Mouse (Mus musculus): ENCODE results near the gene B4galt4. TPM values are rescaled to one million over a fixed set of nuclear protein-coding genes. Genes with fewer than 3 reads are reported as not detected.
"Not testable (repeated sequence)": the region's sequence is repeated elsewhere in the genome, so short reads cannot be mapped to it uniquely, and the experiment has no call there.

The B4galt4 gene
- polyA plus RNA-seq, 1 experiment from 2014 or later: 20.7 TPM

- 94% methylated on average over 7 of the region's 7 CpGs for WGBS
- H3K36me3 ChIP-seq: no peaks in the 10 kb centered on the region
- H3K27ac ChIP-seq: no peak overlapping the region
- H3K4me3 ChIP-seq: no peak overlapping the region
- H3K4me2 ChIP-seq (replicated peaks): no peak overlapping the region
- no peak overlapping the region for H3K9ac ChIP-seq
- ATAC-seq (ENCODE audit: low FRiP score, low read depth): no peak
- H3K4me1 ChIP-seq: no peaks in the 10 kb centered on the region
- no peaks in the 10 kb centered on the region for H3K27me3 ChIP-seq (replicated peaks)
- no peaks in the 10 kb centered on the region for H3K9me3 ChIP-seq
Measured at GRCm38 (mm10) chr16:38780960-38781572, 39.0 kb downstream of the B4galt4 start.

GRCm38 (mm10) chr16:38781946-38782345 is 39.9 kb downstream of the B4galt4 start:
- Histone ChIP-seq H3K27ac (no peak overlapping the region), H3K4me3 (no peak overlapping the region), H3K9ac (no peak overlapping the region), H3K4me1 (no peaks in the 10 kb centered on the region), H3K4me2 (replicated peaks) (no peak overlapping the region), H3K9me3 (no peaks in the 10 kb centered on the region), H3K36me3 (no peaks in the 10 kb centered on the region), H3K27me3 (replicated peaks) (no peaks in the 10 kb centered on the region)
- no peak for ATAC-seq (ENCODE audit: low FRiP score, low read depth)
- 78% methylated on average over 2 of the region's 2 CpGs for WGBS

GRCm38 (mm10) chr16:38782524-38783067 is 40.5 kb downstream of the B4galt4 start:
- no peaks in the 10 kb centered on the region for H3K9me3 ChIP-seq
- H3K4me1 ChIP-seq: no peaks in the 10 kb centered on the region
- no peaks in the 10 kb centered on the region for H3K27me3 ChIP-seq (replicated peaks)
- no peak for ATAC-seq (ENCODE audit: low FRiP score, low read depth)
- 66% methylated on average over 2 of the region's 2 CpGs for WGBS
- no peak overlapping the region for H3K9ac ChIP-seq
- H3K4me2 ChIP-seq (replicated peaks): no peak overlapping the region
- H3K4me3 ChIP-seq: no peak overlapping the region
- no peaks in the 10 kb centered on the region for H3K36me3 ChIP-seq
- H3K27ac ChIP-seq: no peak overlapping the region

- Histone ChIP-seq H3K36me3 (no peaks in the 10 kb centered on the region), H3K9ac (no peak overlapping the region), H3K4me3 (no peak overlapping the region), H3K4me2 (replicated peaks) (no peak overlapping the region), H3K27me3 (replicated peaks) (no peaks in the 10 kb centered on the region), H3K9me3 (no peaks in the 10 kb centered on the region), H3K27ac (no peak overlapping the region), H3K4me1 (no peaks in the 10 kb centered on the region)
- no peak for ATAC-seq (ENCODE audit: low FRiP score, low read depth)
- 88% methylated on average over 7 of the region's 7 CpGs for WGBS
Measured at GRCm38 (mm10) chr16:38785301-38785700, 43.2 kb downstream of the B4galt4 start.

DNA sequence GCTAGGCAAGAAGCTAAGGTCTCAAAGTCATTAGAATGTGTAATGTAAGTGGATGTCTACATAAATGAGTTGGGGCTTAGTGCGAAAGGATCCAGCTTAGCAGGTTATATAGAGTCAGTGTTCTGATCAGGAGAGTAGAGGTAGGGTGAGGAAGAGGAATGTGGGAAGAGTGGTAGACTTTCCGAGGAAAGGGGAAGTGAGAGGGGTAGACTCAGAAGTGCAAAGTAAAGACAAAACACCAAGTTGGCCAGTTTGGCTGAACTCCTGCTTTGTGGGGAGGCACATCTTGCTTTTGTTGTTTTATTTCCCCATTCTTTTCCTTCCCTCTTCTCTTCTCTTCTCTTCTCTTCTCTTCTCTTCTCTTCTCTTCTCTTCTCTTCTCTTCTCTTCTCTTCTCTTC is 47.0 kb downstream of the B4galt4 start:
- no peak overlapping the region for H3K9ac ChIP-seq
- no peak overlapping the region for H3K27ac ChIP-seq
- no peaks in the 10 kb centered on the region for H3K9me3 ChIP-seq
- H3K4me1 ChIP-seq: no peaks in the 10 kb centered on the region
- no peak overlapping the region for H3K4me3 ChIP-seq
- 93% methylated on average over 2 of the region's 2 CpGs for WGBS
- H3K36me3 ChIP-seq: no peaks in the 10 kb centered on the region
- ATAC-seq (ENCODE audit: low FRiP score, low read depth): no peak
- H3K4me2 ChIP-seq (replicated peaks): no peak overlapping the region
- H3K27me3 ChIP-seq (replicated peaks): no peaks in the 10 kb centered on the region

GRCm38 (mm10) chr16:38789966-38790365 is 47.9 kb downstream of the B4galt4 start:
- H3K9me3 ChIP-seq: no peaks in the 10 kb centered on the region
- no peak overlapping the region for H3K4me3 ChIP-seq
- no peaks in the 10 kb centered on the region for H3K27me3 ChIP-seq (replicated peaks)
- no peak for ATAC-seq (ENCODE audit: low FRiP score, low read depth)
- H3K4me1 ChIP-seq: no peaks in the 10 kb centered on the region
- 85% methylated on average over 3 of the region's 3 CpGs for WGBS
- H3K4me2 ChIP-seq (replicated peaks): no peak overlapping the region
- no peak overlapping the region for H3K27ac ChIP-seq
- H3K9ac ChIP-seq: no peak overlapping the region
- no peaks in the 10 kb centered on the region for H3K36me3 ChIP-seq

DNA sequence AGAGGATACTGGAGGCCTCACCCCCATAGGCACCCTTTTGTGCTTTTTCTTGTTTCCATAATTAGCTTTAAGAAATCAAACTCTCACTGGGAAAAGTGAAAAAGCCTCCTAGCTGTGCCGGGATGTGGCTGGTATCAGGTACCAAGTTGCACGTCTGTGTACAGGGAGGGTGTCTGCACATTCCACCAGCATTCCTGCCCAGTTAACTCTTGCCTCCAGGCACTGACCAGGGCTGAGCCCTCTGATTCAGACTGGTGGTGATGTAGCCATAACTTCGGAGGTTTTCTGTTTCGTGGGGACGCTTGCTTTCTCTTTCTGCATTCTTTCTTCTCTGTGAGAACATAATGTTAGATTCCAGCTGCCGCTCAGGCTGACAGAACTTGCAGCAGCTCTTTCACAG is 51.1 kb downstream of the B4galt4 start:
- Histone ChIP-seq H3K9me3 (no peaks in the 10 kb centered on the region), H3K36me3 (no peaks in the 10 kb centered on the region), H3K4me3 (no peak overlapping the region), H3K27me3 (replicated peaks) (no peaks in the 10 kb centered on the region), H3K9ac (no peak overlapping the region), H3K27ac (no peak overlapping the region), H3K4me1 (no peaks in the 10 kb centered on the region), H3K4me2 (replicated peaks) (no peak overlapping the region)
- 82% methylated on average over 6 of the region's 6 CpGs for WGBS
- ATAC-seq (ENCODE audit: low FRiP score, low read depth): no peak

DNA sequence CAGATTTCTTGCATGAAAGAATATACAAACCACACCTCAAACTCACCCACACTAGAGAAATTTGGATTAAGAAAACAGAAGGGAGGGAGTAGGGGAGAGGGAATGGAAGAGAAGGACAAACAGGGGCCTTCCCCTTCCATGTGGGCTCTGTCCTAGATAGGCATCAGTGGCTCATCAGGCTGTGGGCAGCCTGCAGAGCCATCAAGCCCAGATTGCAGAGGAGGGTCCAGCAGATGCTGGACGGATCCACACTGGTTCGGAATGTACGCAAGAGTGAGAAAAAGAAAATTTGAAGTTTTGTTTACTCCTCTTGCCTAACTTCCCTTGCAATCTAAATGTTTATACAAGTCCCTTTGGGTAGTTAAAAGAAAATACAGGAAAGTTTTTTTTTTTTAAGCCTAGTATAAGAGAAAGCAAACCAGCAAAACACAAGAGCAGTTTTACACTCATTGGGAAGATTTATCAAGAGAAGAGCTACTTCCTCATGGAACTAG is 56.9 kb downstream of the B4galt4 start:
- Histone ChIP-seq H3K27me3 (replicated peaks) (no peaks in the 10 kb centered on the region), H3K9me3 (no peaks in the 10 kb centered on the region), H3K27ac (no peak overlapping the region), H3K4me3 (no peak overlapping the region), H3K4me2 (replicated peaks) (no peak overlapping the region), H3K4me1 (no peaks in the 10 kb centered on the region), H3K9ac (no peak overlapping the region), H3K36me3 (no peaks in the 10 kb centered on the region)
- no peak for ATAC-seq (ENCODE audit: low FRiP score, low read depth)
- 84% methylated on average over 3 of the region's 3 CpGs for WGBS

- H3K27me3 ChIP-seq (replicated peaks): no peaks in the 10 kb centered on the region
- no peak within 1 kb of the TSS for H3K4me2 ChIP-seq (replicated peaks)
- H3K27ac ChIP-seq: no peak within 1 kb of the TSS
- no peak for ATAC-seq (ENCODE audit: low FRiP score, low read depth)
- H3K36me3 ChIP-seq: no peaks in the 10 kb centered on the region
- no peaks in the 10 kb centered on the region for H3K9me3 ChIP-seq
- H3K4me3 ChIP-seq: no peak within 1 kb of the TSS
- H3K4me1 ChIP-seq: no peaks in the 10 kb centered on the region
- WGBS: 55% methylated on average over 10 of the region's 10 CpGs
- H3K9ac ChIP-seq: no peak within 1 kb of the TSS
Measured at GRCm38 (mm10) chr16:38800091-38800490, 58.0 kb downstream of the B4galt4 start, which contains the start of gene Upk1b. Gene Upk1b (minus strand): TSS chr16:38800328.

- H3K4me1 ChIP-seq; ATAC-seq (ENCODE audit: low FRiP score, low read depth); H3K9ac ChIP-seq; H3K4me2 ChIP-seq (replicated peaks); H3K4me3 ChIP-seq; H3K9me3 ChIP-seq; H3K36me3 ChIP-seq; H3K27ac ChIP-seq; H3K27me3 ChIP-seq (replicated peaks): not testable (repeated sequence)
- WGBS: 85% methylated on average over 5 of the region's 5 CpGs
Measured at GRCm38 (mm10) chr16:38807796-38808195, 65.7 kb downstream of the B4galt4 start.

DNA sequence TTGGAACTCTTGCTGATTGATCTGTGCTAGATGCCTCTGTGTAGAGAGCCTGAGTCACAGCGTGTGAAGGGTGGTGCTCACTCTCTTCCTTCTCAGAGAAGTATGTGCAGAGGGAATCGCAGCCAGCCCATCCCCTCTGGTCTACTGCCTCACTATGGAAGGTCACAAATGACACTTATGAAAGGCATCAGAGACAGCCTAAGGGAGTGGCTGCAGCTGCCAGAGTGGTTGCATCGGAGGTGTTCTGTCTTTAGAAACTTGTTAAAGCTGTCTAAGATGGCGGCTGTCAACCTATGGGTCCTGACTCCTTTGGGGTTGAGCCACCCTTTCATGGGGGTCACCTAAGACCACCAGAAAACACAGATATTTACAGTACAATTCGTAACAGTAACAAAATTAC is 68.1 kb downstream of the B4galt4 start:
- no peak for ATAC-seq (ENCODE audit: low FRiP score, low read depth)
- H3K9me3 ChIP-seq: no peaks in the 10 kb centered on the region
- H3K4me1 ChIP-seq: no peaks in the 10 kb centered on the region
- WGBS: 83% methylated on average over 5 of the region's 5 CpGs
- H3K36me3 ChIP-seq: no peaks in the 10 kb centered on the region
- H3K27ac ChIP-seq: no peak overlapping the region
- H3K9ac ChIP-seq: no peak overlapping the region
- no peak overlapping the region for H3K4me2 ChIP-seq (replicated peaks)
- H3K4me3 ChIP-seq: no peak overlapping the region
- H3K27me3 ChIP-seq (replicated peaks): no peaks in the 10 kb centered on the region

- H3K9ac ChIP-seq: no peak overlapping the region
- no peak overlapping the region for H3K4me2 ChIP-seq (replicated peaks)
- H3K27ac ChIP-seq: no peak overlapping the region
- H3K27me3 ChIP-seq (replicated peaks): no peaks in the 10 kb centered on the region
- H3K9me3 ChIP-seq: no peaks in the 10 kb centered on the region
- H3K4me1 ChIP-seq: no peaks in the 10 kb centered on the region
- H3K4me3 ChIP-seq: no peak overlapping the region
- H3K36me3 ChIP-seq: no peaks in the 10 kb centered on the region
- WGBS: 34% methylated on average over 8 of the region's 8 CpGs
- ATAC-seq (ENCODE audit: low FRiP score, low read depth): no peak
Measured at GRCm38 (mm10) chr16:38812521-38812920, 70.5 kb downstream of the B4galt4 start.
